Mouse (Mus musculus): ENCODE data around the gene Gm20736.
"Not testable (repeated sequence)": the region's sequence is repeated elsewhere in the genome, so short reads cannot be mapped to it uniquely, and the experiment has no call there.

Gm20736 gene
- long read RNA-seq, experiment 1: 0 reads
- long read RNA-seq, experiment 2: 0 reads

- intact Hi-C loops (cut with DNase I): not testable (repeated sequence)
These were observed at the start of gene Gm20736 for GRCm38 (mm10) chrY:65377390-65377789. Gm20736 (plus strand) TSS chrY:65377690.

All from adrenal gland (tissue).